Mouse (Mus musculus) neural tube, embryonic 13.5 days (tissue): ENCODE results near the gene Cdc20b. TPM values are rescaled to one million over a fixed set of nuclear protein-coding genes. Genes with fewer than 3 reads are reported as not detected.

Experiments
- ATAC-seq: fragments of 200-750 bp; cut with Nextera tagmentation; 2 replicates; pipeline ENCODE4 v1.8.0; 2017; ENCODE audit warnings: low read depth, mild to moderate bottlenecking, moderate TSS enrichment, moderate library complexity
- H3K27ac ChIP-seq: fragments of 300-500 bp; sonication (generic); replicated peaks from 2 replicates; pipeline ENCODE4 v1.5.1; 2015; ENCODE audit warnings: moderate library complexity, mild to moderate bottlenecking, inconsistent platforms
- H3K27me3 ChIP-seq: fragments of 300-500 bp; sonication (generic); 2 replicates; pipeline ENCODE4 v1.6.1; 2015; ENCODE audit warnings: mild to moderate bottlenecking, inconsistent platforms
- H3K36me3 ChIP-seq: fragments of 300-500 bp; sonication (generic); 2 replicates; pipeline ENCODE4 v1.6.1; 2015; ENCODE audit warnings: mild to moderate bottlenecking, inconsistent platforms
- H3K4me1 ChIP-seq: fragments of 300-500 bp; sonication (generic); replicated peaks from 2 replicates; pipeline ENCODE4 v1.6.1; 2015; ENCODE audit warnings: inconsistent platforms
- H3K4me2 ChIP-seq: fragments of 300-500 bp; sonication (generic); 2 replicates; pipeline ENCODE4 v1.6.1; 2015; ENCODE audit warnings: inconsistent platforms, mild to moderate bottlenecking, moderate library complexity
- H3K4me3 ChIP-seq: fragments of 300-500 bp; sonication (generic); 2 replicates; pipeline ENCODE4 v1.5.1; 2015; ENCODE audit warnings: mild to moderate bottlenecking, inconsistent platforms
- H3K9ac ChIP-seq: fragments of 300-500 bp; sonication (generic); 2 replicates; pipeline ENCODE4 v1.6.1; 2015; ENCODE audit warnings: moderate library complexity, mild to moderate bottlenecking, inconsistent platforms
- H3K9me3 ChIP-seq: fragments of 300-500 bp; sonication (generic); 2 replicates; pipeline ENCODE4 v1.6.1; 2016; ENCODE audit warnings: inconsistent platforms
- whole genome bisulfite sequencing: fragments of 180-500 bp; shearing (Covaris S2); methylation state at CpG from one replicate; pipeline ENCODE4 v1.1.7; 2015; 5-methylcytosine and 5-hydroxymethylcytosine counted together
- polyA plus RNA-seq: library from polyadenylated mRNA; unstranded; fragments of >200 nt; fragmentation: Nextera tagmentation; extraction: Ambion mirVana; gene quantifications from 2 replicates; pipeline ENCODE4 v1.2.1, GENCODE M21; 2015

Cdc20b gene
- polyA plus RNA-seq, 1 experiment from 2014 or later, result not detected

DNA sequence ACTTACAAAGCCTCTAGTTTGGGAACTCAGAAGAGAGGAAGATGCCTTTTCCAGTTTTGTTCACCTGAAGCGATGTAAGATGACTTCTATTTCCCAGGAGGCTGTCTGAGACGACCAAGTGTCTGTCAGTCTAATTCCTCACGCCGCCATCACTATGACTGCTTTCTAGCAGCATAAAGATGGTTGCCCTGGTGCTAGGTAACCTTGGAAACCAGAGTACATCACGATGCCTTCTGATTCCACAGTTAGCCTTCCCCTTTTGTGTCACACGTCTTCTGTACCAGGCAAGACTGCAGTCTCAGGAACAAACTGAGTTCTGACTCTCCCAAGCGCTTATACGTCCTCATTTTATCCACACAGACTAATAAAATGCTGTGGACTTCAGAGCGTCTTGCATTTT is 44.1 kb downstream of the Cdc20b start:
- no peak overlapping the region for H3K4me2 ChIP-seq
- no peak overlapping the region for H3K9ac ChIP-seq
- H3K4me3 ChIP-seq, result no peak overlapping the region
- H3K9me3 ChIP-seq, result no peaks in the 10 kb centered on the region
- WGBS, result 56% methylated on average over 9 of the region's 9 CpGs
- no peaks in the 10 kb centered on the region for H3K4me1 ChIP-seq
- H3K36me3 ChIP-seq, result no peaks in the 10 kb centered on the region
- ATAC-seq, result no peak
- no peak overlapping the region for H3K27ac ChIP-seq
- no peaks in the 10 kb centered on the region for H3K27me3 ChIP-seq

DNA sequence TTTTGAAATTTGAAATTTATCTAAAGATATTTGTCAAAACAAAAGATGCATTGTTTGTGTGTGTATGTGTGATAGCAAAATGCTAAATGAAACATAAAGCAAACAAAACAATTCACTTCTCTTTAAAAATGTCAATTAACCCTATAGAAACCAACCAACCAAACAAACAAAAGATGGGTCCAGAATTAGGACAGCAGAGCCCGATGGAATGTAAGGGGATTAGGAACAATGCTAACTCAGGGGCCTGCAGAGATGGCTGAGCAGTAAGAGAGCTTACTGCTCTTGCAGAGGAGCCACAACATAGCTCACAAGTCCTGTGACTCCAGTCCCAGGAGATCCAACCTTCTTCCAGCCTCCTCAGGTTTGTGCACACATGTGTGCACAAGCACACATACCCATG is 47.2 kb downstream of the Cdc20b start:
- Histone ChIP-seq H3K27ac (no peak overlapping the region), H3K4me1 (no peaks in the 10 kb centered on the region)
- 39% methylated on average over 1 of the region's 1 CpGs for WGBS

DNA sequence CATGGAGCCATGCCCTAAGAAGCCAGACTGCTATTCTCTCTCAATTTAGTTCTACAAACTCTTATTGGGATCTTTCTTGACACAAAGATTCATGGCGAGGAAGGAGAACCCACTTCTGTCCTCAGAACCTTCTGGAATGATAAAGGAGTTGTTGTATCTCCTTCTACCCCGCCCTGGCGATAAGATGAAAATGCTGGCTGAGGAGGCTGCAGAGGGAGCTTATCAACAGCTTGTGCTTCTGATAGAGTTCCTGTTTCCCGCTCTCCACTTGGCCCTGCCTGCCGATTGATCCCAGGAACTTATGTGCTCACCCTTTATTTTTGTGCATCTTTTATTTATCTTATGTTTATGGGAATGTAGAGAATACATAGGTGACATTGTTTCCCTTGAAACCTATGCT is 49.8 kb downstream of the Cdc20b start:
- H3K9ac ChIP-seq, result no peak overlapping the region
- ATAC-seq, result no peak

More for the DNA sequence above, 47.2 kb downstream of the Cdc20b start:
- H3K9ac ChIP-seq, result no peak overlapping the region
- no peaks in the 10 kb centered on the region for H3K27me3 ChIP-seq
- no peaks in the 10 kb centered on the region for H3K36me3 ChIP-seq
- no peak overlapping the region for H3K4me3 ChIP-seq
- no peak overlapping the region for H3K4me2 ChIP-seq
- ATAC-seq, result no peak
- no peaks in the 10 kb centered on the region for H3K9me3 ChIP-seq

DNA sequence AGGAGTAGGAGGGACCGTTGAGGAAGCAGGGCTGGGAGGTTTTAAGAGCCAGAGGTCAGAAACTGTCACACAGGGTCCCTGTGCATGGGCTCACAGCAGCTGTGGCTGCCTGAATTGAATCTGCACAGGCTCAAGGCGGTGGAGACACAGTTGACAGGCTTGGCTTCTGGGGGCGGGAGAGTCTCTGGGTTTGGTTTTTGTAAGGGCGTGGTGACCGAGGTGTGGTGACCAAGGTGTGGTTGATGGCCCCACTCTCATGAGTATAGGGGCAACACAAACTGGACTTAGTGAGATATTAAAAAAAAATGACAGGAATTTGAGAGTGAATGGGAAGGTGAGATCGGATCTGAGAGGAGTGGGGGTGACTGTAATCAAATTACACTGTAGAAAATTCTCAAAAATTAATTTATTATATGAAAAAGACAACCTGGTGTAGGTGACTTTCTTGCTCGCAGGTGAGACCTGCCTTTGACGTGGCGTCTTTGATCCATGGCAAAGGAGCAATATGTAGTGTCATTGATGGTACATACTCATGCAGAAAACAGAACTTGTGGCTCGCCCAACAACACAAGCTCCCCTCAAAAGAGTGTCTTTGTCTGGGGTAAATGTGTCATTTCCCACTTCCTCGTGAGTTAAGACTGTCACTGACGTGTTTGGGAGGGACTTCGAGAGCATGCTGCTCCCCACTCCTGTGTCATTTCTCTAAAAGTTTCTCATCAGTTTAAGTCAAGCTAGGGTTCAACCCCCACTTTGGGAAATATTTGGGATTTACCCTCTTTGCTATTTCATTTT is 52.5 kb downstream of the Cdc20b start:
- no peaks in the 10 kb centered on the region for H3K9me3 ChIP-seq
- no peaks in the 10 kb centered on the region for H3K36me3 ChIP-seq
- H3K4me2 ChIP-seq, result no peak overlapping the region
- no peak overlapping the region for H3K9ac ChIP-seq
- no peaks in the 10 kb centered on the region for H3K4me1 ChIP-seq
- 87% methylated on average over 13 of the region's 13 CpGs for WGBS
- no peak overlapping the region for H3K27ac ChIP-seq
- H3K4me3 ChIP-seq, result no peak overlapping the region
- H3K27me3 ChIP-seq, result no peaks in the 10 kb centered on the region
- ATAC-seq, result no peak

More for the DNA sequence above, 49.8 kb downstream of the Cdc20b start:
- Histone ChIP-seq H3K9me3 (no peaks in the 10 kb centered on the region), H3K4me2 (no peak overlapping the region), H3K4me3 (no peak overlapping the region), H3K4me1 (no peaks in the 10 kb centered on the region), H3K27me3 (no peaks in the 10 kb centered on the region), H3K36me3 (no peaks in the 10 kb centered on the region), H3K27ac (no peak overlapping the region)
- 80% methylated on average over 5 of the region's 5 CpGs for WGBS

DNA sequence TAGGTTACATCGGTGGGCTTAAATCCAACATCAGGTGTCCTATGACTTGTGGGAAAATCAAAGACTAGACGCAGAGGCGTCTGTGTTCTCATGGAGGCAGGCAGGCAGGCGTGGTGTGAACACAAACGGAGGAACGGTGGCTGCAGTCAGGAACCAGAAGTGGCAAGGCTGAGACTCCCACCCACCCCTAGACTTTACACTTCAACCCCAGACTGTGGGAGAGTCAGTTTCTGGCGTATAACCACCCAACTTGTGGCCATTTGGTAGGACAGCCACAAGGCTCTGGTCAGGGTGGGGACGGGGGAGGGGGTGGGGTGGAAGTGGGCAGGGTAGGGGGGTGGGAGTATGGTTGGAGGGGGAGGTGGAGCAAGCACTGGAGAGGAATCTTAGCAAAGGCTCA is 55.6 kb downstream of the Cdc20b start:
- WGBS, result 73% methylated on average over 8 of the region's 8 CpGs

DNA sequence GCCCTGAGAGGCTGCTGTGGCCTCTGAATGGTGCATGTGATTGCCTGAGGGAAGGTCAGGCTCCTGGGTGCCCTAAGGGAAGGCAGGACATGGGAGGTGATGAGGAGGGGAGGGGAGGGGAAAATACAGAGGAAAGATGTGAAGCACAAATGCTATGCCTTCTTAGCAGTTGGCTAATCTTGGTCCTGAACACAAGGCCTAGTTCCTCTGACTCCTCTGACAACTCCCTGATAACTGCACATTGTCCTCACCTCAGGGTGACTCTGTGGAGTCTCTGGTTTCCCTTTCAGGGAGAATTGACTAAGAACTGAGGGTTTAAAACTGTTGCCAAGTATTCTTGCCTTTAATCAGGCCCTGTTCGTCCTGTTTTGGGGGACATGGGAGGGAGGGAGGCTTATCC is 59.7 kb downstream of the Cdc20b start:
- Histone ChIP-seq H3K9ac (no peak overlapping the region), H3K4me3 (no peak overlapping the region), H3K27me3 (no peaks in the 10 kb centered on the region), H3K36me3 (no peaks in the 10 kb centered on the region), H3K27ac (no peak overlapping the region), H3K9me3 (no peaks in the 10 kb centered on the region), H3K4me1 (no peaks in the 10 kb centered on the region), H3K4me2 (no peak overlapping the region)
- ATAC-seq, result no peak
- 79% methylated on average over 1 of the region's 1 CpGs for WGBS

More for the DNA sequence above, 55.6 kb downstream of the Cdc20b start:
- Histone ChIP-seq H3K4me2 (no peak overlapping the region), H3K27ac (no peak overlapping the region), H3K4me3 (no peak overlapping the region), H3K27me3 (no peaks in the 10 kb centered on the region), H3K36me3 (no peaks in the 10 kb centered on the region), H3K9ac (no peak overlapping the region), H3K9me3 (no peaks in the 10 kb centered on the region), H3K4me1 (no peaks in the 10 kb centered on the region)
- ATAC-seq, result no peak

DNA sequence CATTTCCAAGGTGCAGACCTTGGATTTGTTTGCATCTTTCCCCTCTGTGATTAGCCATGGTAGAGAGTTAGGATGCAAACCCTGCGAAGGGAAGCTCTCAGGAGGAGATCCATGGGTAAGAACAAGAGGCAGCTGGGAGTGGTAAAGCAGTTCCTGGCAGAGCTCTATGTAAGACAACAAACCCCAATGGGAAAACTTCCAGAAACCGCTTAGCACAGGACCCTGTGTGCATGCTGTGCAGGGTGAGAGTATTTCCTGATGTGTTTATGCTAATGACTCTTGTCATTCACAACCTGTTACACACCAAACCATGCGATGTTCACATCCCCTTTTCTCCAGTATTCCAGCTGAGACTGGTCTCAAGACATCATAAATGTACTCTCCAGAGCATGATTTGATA is 62.1 kb downstream of the Cdc20b start:
- H3K4me2 ChIP-seq, result no peak overlapping the region
- no peak for ATAC-seq
- H3K4me1 ChIP-seq, result no peaks in the 10 kb centered on the region
- H3K27me3 ChIP-seq, result no peaks in the 10 kb centered on the region
- H3K9me3 ChIP-seq, result no peaks in the 10 kb centered on the region
- H3K36me3 ChIP-seq, result no peaks in the 10 kb centered on the region
- no peak overlapping the region for H3K27ac ChIP-seq
- H3K9ac ChIP-seq, result no peak overlapping the region
- H3K4me3 ChIP-seq, result no peak overlapping the region
- 73% methylated on average over 3 of the region's 3 CpGs for WGBS

DNA sequence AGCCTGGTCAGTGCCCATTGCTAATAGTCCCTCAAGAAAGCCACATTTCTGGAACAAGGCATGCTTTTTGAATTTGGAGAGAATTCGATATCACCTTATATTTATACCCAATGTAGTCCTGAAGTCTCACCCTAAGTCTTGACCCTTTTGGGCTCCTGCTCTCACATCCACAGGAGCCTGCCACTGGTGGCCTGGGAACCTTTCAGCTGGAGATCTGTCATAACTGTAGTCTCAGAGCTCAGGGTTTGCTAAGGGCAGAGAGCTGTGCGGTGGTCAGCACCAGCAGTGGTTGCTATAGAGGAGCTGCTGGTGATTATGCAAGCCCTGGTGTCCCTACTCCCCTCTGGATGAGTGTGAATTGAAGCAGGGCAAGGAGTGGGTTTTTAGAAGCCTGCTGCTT is 63.5 kb downstream of the Cdc20b start:
- Histone ChIP-seq H3K9me3 (no peaks in the 10 kb centered on the region), H3K4me2 (no peak overlapping the region), H3K9ac (no peak overlapping the region), H3K36me3 (no peaks in the 10 kb centered on the region), H3K4me3 (no peak overlapping the region), H3K27ac (no peak overlapping the region), H3K4me1 (no peaks in the 10 kb centered on the region), H3K27me3 (no peaks in the 10 kb centered on the region)
- WGBS, result 93% methylated on average over 2 of the region's 2 CpGs
- no peak for ATAC-seq

DNA sequence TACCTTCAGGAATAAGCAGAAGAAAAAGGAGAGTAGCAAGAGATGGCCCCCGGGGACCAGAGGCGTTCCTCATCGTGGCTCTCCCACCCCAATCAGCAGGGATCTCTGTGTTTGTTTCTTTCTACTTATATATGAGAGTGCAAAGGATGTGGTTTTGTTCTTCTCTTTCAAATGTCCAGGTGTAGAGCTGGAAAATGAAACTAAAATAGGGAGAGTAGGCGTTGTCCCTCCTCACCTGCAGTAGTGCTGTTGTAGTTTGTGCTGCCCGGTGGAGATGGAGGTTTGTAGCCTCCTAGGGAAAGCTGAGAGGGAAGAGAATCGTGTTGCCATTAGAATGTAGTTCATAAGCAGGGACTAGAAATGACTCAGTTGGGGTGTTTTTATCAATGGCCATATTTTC is 66.0 kb downstream of the Cdc20b start, which contains the start of gene Gzma:
TSS of gene Gzma (minus strand) at position 103 of the 400 bp plus-strand sequence.
- 90% methylated on average over 6 of the region's 6 CpGs for WGBS
- H3K27ac ChIP-seq, result no peak within 1 kb of the TSS
- no peaks in the 10 kb centered on the region for H3K27me3 ChIP-seq
- no peaks in the 10 kb centered on the region for H3K36me3 ChIP-seq
- H3K4me2 ChIP-seq, result no peak within 1 kb of the TSS
- H3K9ac ChIP-seq, result no peak within 1 kb of the TSS
- no peaks in the 10 kb centered on the region for H3K9me3 ChIP-seq
- H3K4me1 ChIP-seq, result no peaks in the 10 kb centered on the region
- H3K4me3 ChIP-seq, result no peak within 1 kb of the TSS
- no peak for ATAC-seq

DNA sequence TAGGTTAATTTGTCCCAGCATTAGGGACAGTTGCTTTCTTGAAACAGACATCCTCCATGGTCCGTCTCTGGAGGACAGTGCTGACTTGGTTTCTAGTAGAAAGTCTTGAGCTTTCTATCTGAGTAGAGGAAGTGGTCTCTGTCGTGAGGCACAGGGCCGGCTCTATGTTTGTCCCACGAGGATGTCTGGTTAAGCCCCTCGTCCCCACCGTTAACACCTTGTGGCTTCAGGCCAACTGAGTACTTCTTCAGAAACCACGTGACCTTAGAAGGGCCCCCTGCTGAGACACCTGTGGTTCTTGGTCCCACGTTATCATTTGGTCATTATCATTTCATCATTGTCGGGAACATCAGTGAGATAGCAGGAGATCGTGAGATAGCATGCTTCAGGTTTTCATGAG is 66.9 kb downstream of the Cdc20b start:
- no peak overlapping the region for H3K27ac ChIP-seq
- H3K36me3 ChIP-seq, result no peaks in the 10 kb centered on the region
- no peak overlapping the region for H3K4me3 ChIP-seq
- no peak overlapping the region for H3K4me2 ChIP-seq
- no peaks in the 10 kb centered on the region for H3K27me3 ChIP-seq
- no peak for ATAC-seq
- no peaks in the 10 kb centered on the region for H3K4me1 ChIP-seq
- 82% methylated on average over 10 of the region's 10 CpGs for WGBS
- H3K9me3 ChIP-seq, result no peaks in the 10 kb centered on the region
- H3K9ac ChIP-seq, result no peak overlapping the region

DNA sequence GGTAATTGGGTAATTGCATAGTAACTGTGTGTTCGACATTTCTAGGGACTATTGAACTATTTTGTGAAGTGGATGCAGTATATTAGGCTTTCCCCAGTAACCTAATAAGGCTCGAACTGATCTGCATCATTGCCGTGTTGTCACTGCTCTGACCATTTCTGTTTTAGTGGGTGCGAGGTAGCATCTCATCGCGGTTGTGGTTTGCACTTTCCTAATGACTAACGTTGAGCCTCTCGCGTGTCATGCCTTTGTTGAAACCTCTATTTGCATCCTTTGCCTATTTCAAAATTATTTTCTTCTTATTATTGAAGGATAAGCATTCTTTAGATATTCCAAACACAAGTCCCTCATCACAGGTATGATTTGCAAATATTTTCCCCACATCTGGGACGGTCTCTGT is 69.8 kb downstream of the Cdc20b start:
- WGBS, result 95% methylated on average over 10 of the region's 10 CpGs
- Histone ChIP-seq H3K9ac (no peak overlapping the region), H3K4me3 (no peak overlapping the region), H3K27ac (no peak overlapping the region), H3K36me3 (no peaks in the 10 kb centered on the region), H3K4me2 (no peak overlapping the region), H3K4me1 (no peaks in the 10 kb centered on the region), H3K9me3 (no peaks in the 10 kb centered on the region), H3K27me3 (no peaks in the 10 kb centered on the region)
- ATAC-seq, result no peak

DNA sequence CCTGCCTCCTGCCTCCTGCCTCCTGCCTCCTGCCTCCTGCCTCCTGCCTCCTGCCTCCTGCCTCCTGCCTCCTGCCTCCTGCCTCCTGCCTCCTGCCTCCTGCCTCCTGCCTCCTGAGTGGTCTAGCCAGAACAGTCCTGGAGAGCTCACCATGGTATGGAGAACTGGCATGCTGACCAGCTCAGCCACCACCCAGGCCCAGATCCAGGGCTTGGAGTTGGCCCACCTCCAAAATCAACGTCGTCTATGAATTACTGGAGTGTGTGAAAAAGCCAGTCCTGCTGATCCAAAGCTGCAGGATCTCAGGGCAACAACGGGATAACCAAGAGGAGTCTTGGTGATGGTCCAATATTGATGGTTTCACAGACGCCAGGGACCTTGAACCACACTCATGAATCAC is 84.1 kb downstream of the Cdc20b start:
- no peak for ATAC-seq
- no peak overlapping the region for H3K4me2 ChIP-seq
- no peaks in the 10 kb centered on the region for H3K27me3 ChIP-seq
- WGBS, result 70% methylated on average over 4 of the region's 4 CpGs
- H3K27ac ChIP-seq, result no peak overlapping the region
- no peaks in the 10 kb centered on the region for H3K9me3 ChIP-seq
- H3K36me3 ChIP-seq, result no peaks in the 10 kb centered on the region
- H3K4me1 ChIP-seq, result no peaks in the 10 kb centered on the region
- no peak overlapping the region for H3K9ac ChIP-seq
- H3K4me3 ChIP-seq, result no peak overlapping the region
